Mouse (Mus musculus) cerebellum, adult 11 months (tissue): ENCODE data around the gene Cul4a.

Experiments used
- DNase-seq: peaks from one replicate; pipeline ENCODE4 v3.0.0; 2022

Gene Cul4a

DNA sequence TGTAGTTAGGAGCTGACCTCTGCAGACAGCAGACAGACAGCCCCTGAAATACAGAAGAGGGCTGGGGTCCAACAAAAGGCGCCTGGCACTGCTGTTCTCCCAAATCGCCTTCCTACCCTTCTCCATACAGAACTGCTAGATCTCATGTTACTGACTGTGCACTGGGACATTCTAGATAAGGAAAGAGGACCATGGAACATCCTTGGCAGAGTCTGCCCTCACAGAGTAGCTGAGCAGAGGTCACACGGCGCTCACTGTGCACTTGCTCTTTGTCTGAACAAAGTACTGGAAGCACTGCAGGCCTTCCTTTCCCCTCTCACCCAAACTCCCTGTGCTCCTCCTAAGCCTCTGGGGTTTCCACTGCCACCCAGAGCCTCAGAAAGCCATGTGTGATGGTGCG is 36.3 kb downstream of the Cul4a start:
- no peak for DNase-seq

DNA sequence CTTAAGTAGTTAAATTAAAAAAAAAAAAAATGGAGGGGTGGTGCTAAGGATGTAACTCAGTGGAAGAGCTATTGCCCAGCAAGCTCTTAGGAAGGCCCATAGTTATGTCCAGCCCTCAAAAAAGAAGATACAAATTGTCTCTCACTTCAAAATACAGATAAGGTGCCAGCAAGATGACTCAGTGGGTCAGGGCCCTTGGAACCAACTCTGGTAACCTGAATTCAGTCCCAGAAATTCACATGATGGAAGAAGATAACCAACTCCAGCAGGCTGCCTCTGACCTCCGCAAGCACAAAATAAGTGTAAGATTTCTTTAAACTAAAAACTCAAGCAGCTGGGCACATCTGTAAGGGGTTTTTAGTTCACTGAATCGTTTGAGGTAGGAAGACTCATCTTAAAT is 43.1 kb downstream of the Cul4a start:
- no peak for DNase-seq

DNA sequence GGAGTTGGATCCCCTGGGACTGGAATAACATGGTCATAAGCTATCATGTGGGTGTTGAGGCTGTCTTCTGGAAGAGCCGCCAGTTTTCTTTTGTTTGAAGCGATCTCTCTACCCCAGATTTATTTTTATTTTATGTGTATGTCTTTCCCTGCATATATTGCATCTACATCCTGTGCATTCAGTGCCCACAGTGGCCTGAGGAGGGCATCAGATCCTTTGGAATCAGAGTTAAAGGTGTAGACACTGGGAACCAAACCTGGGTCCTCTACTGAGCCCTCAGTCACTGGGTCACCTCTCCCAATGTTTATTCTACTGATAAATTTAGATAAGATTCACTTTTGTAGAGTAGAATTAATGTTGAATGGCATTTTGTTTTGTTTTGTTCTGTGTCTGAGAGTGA is 43.9 kb downstream of the Cul4a start:
- DNase-seq = no peak

DNA sequence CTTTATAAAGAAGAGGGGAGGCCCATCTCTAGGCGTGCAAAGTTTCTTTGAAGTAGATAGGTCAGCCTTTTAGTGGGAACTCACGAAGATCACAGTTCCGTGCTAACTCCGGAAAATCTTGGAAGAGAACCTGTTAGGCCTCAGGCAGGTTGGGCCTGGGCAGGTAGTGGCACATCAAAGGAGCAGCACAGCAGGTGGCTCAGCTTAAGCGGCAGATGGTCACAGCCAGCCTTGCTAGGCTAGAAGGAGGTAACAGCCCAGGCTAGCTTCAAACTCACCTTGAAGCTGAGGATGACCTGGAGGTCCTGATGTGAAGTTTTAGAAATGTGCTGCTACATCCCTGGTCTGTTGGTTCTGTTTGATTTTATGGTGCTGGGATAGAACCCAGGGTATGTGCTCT is 44.4 kb downstream of the Cul4a start:
- DNase-seq = no peak

DNA sequence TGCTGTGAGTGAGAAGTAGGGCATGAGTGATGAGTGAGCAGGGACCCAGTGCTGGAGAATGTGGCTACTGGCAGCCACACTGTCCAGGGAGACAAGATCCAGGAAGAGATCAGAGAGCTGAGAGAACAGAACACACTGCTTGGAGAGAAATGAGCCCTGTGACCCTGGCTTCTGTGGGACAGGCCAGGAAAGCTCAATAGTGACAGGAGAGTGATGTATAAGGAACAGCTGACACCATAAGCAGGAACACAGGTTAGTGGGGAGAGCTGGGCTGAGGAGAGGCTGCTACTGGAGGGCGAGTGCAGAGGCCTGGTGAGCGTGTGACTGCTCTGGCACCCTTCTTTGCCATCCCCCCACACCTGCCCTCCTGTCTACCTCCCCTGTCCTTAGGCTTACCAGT is 45.5 kb downstream of the Cul4a start:
- DNase-seq = no peak

DNA sequence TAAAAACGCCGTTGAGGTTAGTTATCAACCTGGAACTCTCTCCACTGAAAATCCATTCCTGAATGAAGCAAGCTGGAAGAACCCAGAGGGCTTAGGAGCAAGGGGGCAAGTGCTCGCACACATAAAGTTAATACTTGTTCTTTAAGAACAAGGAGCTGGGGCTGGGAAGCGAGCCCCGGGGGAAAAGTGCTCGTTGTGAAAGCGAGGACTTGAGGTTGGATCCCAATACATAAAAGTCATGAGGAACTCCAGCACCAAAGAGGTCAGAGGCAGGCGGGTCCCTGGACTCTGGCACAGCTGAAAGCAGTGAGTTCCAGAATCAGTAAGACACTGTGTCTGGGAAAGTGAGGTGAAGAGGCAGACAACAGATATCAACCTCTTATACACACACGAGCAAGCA is 48.7 kb downstream of the Cul4a start:
- no peak for DNase-seq

DNA sequence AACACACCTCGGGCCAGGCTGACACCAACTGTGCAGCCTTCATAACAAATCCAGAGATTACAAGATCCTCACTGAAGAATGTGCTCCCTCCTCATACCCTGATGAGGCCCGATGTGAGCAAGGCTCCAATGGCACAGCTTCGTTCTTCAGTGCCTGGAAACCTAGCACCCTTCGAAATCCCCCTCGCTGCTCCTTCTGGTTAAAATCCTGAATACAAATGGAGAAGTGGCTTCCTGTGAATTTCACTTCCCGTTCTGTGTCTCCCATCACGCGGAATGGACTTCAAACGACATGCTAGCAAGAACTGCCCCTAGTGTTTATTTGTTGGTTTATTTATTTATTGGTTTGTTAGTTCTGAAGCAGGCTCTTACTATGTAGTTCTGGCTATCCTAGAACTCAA is 49.9 kb downstream of the Cul4a start:
- DNase-seq = no peak

DNA sequence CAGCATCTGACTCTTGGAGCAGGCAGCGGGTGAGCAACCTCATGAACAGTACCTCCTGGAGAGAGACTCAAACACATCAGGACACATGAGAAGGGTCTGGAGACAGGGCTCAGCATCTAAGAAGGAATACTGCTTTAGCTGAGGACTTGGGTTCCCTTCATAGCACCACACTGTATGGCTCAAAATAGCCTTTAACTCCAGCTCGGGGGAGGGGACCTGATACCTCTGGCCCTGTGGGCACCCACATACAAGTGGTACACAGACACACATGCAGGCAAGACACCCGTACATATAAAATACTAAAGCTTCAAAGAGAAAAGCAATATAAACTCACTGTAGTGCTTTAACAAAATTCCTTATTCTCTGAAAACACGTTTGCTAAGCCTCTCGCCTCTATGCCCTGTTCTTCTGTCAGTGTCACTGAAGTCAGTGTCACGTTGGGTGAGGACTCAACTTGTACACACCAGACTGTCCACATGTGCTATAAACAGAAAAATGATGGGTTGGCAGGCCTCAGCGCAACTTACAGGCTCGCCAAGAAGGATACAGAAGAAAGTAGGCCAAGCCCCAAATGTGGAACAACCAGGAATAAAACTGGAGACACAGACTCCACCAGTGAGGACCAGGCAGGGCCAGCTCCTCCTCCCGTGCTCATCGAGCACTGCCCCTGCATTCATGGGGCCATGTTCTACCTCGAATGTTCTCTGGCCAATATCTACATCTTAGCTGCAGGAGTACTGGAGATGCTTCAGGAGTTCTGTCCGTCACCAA is 51.1 kb downstream of the Cul4a start:
- DNase-seq = no peak

DNA sequence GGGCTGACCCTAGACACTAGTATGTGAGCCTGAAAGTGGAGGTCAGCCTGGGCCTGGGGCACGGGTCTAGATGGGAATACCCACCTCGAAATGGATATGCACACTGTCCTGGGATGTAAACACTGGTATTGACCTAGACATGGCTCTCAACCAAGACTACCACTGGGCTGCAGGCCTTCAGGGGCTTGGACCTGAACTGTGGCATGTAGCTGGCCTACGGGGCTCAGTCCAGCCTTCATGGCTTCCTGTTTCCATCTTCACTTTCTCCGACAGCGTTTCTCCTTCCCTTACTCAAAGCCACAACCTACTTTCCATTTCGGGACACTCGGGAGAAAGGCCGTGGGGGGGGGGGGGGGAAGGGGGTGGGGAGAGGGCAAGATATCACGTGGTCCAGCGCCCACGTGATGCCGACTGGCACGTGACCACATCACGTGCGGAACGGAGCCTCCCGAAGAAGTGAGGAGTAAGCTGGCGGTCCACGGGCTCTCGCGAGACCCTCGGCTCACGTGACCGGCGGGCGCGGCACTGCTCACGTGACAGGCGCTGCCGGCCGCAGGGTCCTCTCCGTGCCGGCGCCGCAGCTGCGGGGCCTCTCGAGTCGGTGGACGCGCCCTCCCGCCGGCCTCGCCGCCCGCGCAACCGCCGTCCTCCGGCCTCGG is 53.4 kb downstream of the Cul4a start, which contains the start of gene Lamp1:
Gene Lamp1, plus strand, starts transcription at position 444 of the 659 bp plus-strand sequence.
- peak; percentile 98 for DNase-seq

DNA sequence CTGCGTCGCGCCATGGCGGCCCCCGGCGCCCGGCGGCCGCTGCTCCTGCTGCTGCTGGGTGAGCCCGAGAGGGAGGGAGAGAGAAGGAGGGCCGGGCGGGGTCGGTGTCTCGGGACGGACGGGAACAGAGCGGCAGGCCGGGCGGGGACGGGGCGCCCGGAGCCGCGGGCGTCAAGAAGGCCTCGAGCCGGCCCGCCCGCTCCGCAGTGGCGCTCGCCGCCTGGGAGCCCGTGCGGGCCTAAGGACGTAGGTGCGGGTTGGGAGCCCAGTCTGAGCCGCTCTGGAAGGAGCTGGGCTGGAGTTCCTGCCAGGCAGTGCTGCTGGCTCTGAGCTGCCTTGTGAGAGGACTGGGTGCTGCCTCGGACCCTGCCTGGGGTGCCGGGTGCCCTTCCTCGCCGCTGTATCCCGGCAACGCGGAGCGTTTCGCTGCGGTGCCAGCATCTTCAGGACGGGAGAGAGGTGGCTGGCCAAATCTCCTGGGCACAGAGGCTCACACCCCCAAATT is 54.0 kb downstream of the Cul4a start:
- no peak for DNase-seq

DNA sequence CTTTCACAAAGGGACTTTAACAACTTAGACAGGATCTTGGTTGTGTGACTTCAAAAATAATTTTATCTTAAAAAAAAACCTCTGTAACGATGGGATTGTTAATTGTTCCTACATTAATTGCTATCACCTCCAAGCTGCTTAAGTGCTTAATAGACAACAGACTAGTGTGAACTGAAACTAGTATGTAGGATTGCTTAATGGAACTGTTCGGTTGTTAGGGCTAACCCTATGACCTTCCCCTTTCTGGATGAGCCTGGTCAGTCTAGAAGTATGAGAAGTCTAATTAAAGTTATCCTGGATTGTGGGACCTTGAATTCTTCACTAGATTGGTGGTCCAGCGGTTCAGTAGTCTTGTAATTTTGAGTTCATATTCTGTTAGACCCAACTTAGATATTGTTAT is 55.3 kb downstream of the Cul4a start:
- no peak for DNase-seq

DNA sequence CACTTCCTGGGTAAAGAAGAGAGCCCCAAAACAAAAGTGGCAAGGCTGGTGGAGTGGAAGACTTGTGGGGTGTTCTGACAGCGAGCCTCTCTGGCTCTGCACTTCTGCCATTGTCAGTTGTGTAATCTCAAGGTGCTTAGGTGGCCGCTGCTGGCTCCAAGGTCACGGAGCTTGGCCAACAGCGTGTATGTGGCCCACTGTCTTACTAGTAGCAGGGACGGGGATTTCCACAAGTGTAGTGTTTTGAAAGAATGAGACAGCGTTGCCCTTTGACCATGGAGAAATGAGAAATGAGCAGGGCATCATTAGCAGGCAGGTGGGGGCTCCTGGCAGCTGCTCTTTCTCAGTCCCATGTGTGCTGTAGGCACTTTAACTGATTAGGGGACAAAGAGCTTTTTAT is 56.7 kb downstream of the Cul4a start:
- DNase-seq = no peak

DNA sequence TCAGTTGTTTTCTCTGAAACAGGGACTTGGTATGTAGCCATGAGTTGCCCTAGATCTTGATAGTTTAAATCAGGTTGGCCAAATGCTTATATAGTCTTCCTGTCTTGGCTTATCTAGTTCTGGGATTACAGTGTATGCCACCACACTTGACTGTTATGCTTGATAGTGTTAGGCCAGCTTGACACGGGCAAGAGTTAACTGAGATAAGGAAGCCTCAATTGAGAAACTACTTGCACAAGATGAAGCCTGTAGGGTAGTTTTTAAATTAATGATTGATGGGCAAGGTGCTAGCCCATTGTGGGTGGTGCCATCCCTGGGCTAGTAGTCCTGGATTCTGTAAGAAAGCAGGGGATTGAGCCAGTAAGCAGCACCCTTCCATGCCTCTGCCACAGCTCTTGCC is 58.1 kb downstream of the Cul4a start:
- DNase-seq = no peak

DNA sequence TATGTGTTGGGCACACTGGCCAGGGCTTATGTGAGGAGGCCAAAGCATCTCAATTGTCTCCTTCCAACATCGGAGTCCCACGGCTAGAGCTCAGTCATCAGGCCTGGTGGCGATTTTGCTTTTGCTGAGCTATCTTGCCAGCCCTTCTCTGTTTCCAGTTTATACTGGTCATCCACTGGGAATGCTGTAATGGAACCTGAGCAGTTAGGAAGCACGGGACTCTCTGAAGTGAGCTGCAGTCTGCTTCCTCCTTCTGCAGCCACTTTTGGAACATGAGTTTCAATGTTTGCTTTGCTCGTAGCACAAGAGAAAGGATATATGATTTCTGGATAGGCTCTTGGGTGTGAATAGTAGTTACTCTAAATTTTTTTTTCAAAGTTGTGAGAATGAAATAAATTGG is 58.9 kb downstream of the Cul4a start:
- no peak for DNase-seq

DNA sequence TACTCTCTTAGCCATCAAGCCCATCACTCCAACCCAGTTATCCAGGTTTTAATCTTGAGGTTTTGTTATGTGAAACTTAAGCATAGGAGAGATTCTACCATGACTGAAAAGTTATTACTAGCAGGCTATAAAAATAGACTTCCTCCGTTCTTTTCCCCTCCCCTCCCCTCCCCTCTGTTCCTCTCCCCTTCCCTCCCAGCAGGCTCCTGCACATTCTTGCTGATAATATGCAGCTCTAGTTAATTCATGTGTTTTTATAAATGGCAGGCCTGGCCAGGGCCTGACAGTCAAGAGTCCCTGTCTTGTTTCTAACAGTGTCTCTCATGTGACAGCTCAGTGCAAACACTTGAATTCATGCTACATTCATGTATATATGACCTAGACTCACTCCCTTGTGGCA is 65.1 kb downstream of the Cul4a start:
- no peak for DNase-seq

DNA sequence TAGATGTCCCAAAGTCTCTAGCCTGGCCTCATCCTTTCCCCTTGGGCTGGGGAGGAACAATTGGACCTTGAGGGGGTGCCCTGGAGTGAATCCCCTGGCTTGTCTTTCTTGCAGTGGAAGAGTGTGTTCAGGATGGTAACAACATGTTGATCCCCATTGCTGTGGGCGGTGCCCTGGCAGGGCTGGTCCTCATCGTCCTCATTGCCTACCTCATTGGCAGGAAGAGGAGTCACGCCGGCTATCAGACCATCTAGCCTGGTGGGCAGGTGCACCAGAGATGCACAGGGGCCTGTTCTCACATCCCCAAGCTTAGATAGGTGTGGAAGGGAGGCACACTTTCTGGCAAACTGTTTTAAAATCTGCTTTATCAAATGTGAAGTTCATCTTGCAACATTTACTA is 68.9 kb downstream of the Cul4a start:
- no peak for DNase-seq

DNA sequence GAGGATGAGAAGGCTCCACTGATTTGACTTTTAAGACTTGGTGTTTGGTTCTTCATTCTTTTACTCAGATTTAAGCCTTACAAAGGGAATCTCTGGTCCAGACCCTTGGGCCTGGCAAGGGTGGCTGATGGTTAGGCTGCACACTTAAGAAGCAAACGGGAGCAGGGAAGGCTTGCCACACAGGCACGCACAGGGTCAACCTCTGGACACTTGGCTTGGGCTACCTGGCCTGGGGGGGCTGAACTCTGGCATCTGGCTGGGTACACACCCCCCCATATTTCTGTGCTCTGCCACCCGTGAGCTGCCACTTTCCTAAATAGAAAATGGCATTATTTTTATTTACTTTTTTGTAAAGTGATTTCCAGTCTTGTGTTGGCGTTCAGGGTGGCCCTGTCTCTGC is 69.4 kb downstream of the Cul4a start:
- DNase-seq = no peak

DNA sequence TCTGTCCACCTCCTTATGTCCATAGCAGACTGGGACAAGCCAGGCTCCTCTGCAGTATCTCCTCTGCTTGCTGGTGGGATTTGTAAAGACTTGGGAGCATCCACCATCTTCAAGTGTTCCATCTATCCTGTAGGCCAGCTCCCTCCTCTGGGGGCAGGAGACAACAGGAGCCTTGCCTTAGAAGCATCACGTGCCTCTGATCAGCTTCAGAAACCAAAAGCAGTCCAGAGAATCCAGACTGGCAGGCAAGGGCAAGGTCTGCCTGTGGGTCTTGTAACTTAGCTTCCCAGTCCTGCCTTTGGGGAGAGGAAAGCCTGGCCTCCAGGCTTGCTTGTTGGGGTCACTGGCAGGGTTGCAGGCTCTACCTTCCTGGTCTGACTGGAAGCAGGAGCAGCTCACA is 70.2 kb downstream of the Cul4a start:
- DNase-seq = no peak

DNA sequence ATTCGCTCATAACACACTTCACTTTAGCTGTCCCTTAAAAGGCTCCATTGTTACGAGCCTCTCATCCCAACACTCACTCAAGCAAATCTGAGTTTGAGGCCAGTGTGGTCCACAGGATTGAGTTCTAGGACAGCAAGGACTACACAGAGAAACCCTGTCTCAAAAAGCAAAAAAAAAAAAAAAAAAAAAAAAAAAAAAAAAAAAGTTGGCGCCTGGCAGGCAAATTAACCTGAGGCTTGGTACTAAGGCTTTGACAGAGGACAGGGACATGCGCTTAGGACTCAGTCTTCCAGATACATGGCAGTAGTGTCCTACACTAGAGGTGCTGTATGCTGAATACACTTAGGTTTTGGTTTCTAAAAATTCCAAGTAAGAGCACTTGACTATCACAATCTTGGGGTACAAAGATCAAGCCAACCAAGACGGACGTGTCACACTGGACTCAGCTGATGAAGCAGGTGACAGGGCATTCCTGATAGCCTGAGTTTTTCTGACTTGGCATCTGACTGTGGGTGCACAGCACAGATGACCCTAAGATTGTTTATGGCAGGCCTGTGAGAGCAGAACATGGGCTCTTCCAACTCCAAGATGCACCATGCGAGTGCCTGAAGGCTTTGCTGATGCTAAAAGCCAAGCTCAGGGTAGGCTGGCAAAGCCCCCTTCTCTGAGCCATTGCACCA is 71.9 kb downstream of the Cul4a start:
- no peak for DNase-seq

DNA sequence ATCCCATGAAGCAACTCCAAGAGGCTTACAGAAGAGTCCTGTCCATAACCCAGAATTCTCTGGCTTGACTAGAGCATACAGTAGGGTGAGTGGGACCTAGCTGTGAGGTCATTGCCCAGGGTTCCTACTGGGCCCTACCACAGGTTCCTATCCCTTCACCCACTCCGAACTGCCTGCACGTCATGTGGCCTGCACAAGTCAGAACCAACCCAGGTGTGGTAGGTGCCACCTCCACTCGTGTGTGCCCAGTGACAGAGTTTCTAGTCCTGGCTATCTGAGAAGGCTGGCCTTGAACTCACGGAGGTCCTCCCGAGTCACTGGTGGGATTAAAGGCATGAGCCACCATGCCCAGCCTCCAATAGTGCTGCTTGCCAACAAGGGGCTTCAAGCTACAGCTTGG is 72.7 kb downstream of the Cul4a start:
- DNase-seq = no peak

DNA sequence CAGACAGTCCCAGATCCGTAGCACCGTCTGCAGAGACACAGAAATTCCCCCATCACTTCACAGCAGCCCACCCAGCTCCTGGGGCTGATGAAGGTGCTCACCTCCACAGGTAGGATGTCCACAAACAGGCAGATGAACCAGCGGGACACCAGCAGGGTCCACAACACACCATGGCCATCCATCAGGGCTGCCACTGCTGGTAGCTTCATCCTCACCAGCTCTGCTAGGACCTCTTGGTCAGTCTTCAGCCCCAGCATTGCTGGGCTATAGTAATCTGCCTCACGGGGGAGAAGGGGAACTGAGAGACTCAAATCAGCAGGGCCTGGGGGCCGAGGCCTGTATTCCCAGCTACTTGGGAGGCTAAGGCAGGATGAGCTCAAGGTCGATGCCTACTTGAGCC is 74.1 kb downstream of the Cul4a start:
- no peak for DNase-seq

DNA sequence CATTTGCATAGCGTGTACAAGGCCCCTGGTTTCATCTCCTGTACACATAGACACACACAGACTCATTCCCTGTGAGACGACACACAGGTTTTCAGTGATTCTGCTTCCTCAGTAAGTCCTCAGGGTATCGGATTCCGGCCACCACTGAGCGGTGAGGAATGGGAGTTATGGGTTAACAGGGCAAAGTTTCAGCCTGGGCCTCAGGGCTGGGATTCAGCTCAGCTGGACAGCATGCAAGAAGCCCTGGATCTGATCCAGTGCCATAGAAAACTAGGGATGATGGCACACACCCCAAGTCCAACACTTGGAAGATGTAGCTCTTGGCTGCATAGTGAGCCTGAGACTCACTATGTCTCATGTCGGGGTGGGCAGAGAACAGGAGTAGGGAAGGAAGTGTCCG is 74.5 kb downstream of the Cul4a start:
- DNase-seq = no peak

DNA sequence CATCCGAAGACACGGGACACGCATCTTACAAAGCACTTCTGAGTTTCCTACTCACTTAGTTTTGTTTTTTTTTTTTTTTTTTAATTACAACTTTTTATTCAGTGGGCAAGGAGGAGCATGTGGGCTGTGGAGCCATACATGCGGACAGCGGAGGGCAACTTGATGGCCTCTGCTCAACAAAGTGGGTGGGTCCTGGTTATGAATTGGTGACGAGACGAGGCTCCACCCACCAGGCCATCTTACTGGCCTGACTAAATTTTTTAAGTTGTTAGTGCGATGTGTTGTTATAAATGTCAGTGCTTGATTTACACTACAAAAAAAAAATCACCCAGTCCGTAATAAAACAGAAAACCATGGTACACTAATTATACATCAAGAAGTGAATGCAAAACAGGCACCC is 75.0 kb downstream of the Cul4a start:
- DNase-seq = no peak
